Mouse (Mus musculus) neural tube, embryonic 15.5 days (tissue): ENCODE data around the gene Sh3d21. TPM values are rescaled to one million over a fixed set of nuclear protein-coding genes. Genes with fewer than 3 reads are reported as not detected.

Experiments used
- ATAC-seq: fragments of 200-750 bp; cut with Nextera tagmentation; 2 replicates; pipeline ENCODE4 v1.8.0; 2017; ENCODE audit warnings: mild to moderate bottlenecking, moderate TSS enrichment, moderate library complexity; ENCODE audit not compliant: low FRiP score
- H3K27ac ChIP-seq: fragments of 300-500 bp; sonication (generic); replicated peaks from 2 replicates; pipeline ENCODE4 v1.5.1; 2015; ENCODE audit warnings: mild to moderate bottlenecking, inconsistent platforms
- H3K27me3 ChIP-seq: fragments of 300-500 bp; sonication (generic); replicated peaks from 2 replicates; pipeline ENCODE4 v1.6.1; 2015; ENCODE audit warnings: inconsistent platforms
- H3K36me3 ChIP-seq: fragments of 300-500 bp; sonication (generic); 2 replicates; pipeline ENCODE4 v1.6.1; 2015; ENCODE audit warnings: inconsistent platforms
- H3K4me1 ChIP-seq: fragments of 300-500 bp; sonication (generic); 2 replicates; pipeline ENCODE4 v1.6.1; 2015; ENCODE audit warnings: inconsistent platforms
- H3K4me2 ChIP-seq: fragments of 300-500 bp; sonication (generic); 2 replicates; pipeline ENCODE4 v1.6.1; 2015; ENCODE audit warnings: inconsistent platforms, mild to moderate bottlenecking, moderate library complexity
- H3K4me3 ChIP-seq: fragments of 300-500 bp; sonication (generic); replicated peaks from 2 replicates; pipeline ENCODE4 v1.5.1; 2015; ENCODE audit warnings: mild to moderate bottlenecking, inconsistent platforms
- H3K9ac ChIP-seq: fragments of 300-500 bp; sonication (generic); replicated peaks from 2 replicates; pipeline ENCODE4 v1.6.1; 2015; ENCODE audit warnings: mild to moderate bottlenecking, inconsistent platforms
- H3K9me3 ChIP-seq: fragments of 300-500 bp; sonication (generic); replicated peaks from 2 replicates; pipeline ENCODE4 v1.6.1; 2016; ENCODE audit warnings: inconsistent platforms
- WGBS: fragments of 180-500 bp; shearing (Covaris S2); methylation state at CpG from one replicate; pipeline ENCODE4 v1.1.7; 2015; ENCODE audit warnings: mixed read lengths; 5-methylcytosine and 5-hydroxymethylcytosine counted together
- polyA plus RNA-seq: library from polyadenylated mRNA; unstranded; fragments of >200 nt; fragmentation: Nextera tagmentation; extraction: Ambion mirVana; gene quantifications from 2 replicates; pipeline ENCODE4 v1.2.1, GENCODE M21; 2015

The Sh3d21 gene
- polyA plus RNA-seq, 1 experiment from 2014 or later = 1.4 TPM

DNA sequence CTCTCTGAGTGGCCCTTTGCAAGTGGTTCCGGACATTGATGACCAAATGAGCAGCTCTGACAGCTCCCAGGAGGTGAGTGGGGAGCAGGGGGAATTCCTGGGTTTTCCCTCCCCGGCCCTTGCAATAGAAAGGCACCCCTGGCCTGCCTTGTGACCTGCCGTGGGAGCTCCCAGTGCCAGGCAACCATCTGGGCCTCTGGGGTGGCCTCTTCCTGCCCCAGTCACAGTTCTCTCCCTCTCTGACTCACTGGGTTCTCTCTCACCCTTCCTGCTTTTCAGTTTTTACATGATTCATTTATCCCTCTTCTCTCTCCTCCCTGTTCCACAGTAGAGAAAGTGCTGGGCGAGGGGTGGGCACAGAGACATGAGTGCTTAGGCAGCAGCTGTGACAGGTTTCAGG, 25.5 kb downstream of the Sh3d21 start:
- H3K36me3 ChIP-seq = peaks cover 67% of the 10 kb centered on the region
- ATAC-seq = no peak
- no peak overlapping the region for H3K4me3 ChIP-seq
- H3K9ac ChIP-seq = no peak overlapping the region
- H3K27me3 ChIP-seq = no peaks in the 10 kb centered on the region
- H3K4me2 ChIP-seq = no peak overlapping the region
- no peak overlapping the region for H3K27ac ChIP-seq
- peaks cover under 1% of the 10 kb centered on the region for H3K4me1 ChIP-seq
- WGBS = 83% methylated on average over 4 of the region's 4 CpGs
- H3K9me3 ChIP-seq = no peaks in the 10 kb centered on the region

DNA sequence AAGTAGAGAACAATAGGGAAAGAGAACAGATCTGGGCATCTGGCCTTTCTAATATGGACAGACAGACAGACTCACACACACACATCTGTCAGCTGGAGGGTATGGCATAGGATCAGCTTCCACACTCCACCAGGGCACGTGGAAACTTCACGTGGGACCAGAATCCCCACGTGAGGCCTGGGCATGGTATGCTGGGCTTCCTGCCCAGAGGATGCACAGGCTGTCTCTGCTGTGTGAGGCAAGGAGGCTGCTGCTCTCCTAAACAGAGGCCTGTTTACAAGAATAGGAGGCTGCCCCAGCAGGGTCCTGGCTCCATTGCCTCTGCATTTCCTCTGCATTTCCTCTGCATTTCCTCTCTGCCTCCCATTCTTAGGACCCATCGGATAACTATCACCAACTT, 28.7 kb downstream of the Sh3d21 start:
- Histone ChIP-seq H3K9me3 (no peaks in the 10 kb centered on the region), H3K27me3 (no peaks in the 10 kb centered on the region), H3K36me3 (peaks cover 63% of the 10 kb centered on the region), H3K4me2 (no peak overlapping the region), H3K27ac (no peak overlapping the region), H3K4me3 (no peak overlapping the region), H3K9ac (no peak overlapping the region), H3K4me1 (peaks cover 25% of the 10 kb centered on the region)
- ATAC-seq = no peak
- 91% methylated on average over 4 of the region's 4 CpGs for WGBS

DNA sequence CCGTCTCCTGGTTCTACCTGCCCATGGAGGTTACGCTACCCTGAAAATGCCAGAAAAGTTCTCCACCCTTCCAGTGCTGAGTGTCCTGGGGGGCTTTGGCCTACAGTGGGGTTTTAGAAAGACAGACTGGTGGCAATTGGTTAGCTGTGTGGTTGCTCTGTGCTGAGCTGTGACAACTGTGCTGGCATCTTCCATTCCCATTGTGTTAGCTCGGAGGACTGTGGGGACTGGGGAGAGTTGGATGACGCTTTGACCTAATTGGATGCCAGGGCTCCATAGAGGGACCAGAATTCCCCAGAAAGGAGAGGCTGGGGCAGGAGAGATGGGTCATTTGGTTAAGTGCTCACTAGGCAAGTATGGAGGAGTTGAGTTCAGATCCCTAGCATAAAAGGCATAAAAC, 29.1 kb downstream of the Sh3d21 start:
- peaks cover 63% of the 10 kb centered on the region for H3K36me3 ChIP-seq
- ATAC-seq = no peak
- no peaks in the 10 kb centered on the region for H3K9me3 ChIP-seq
- H3K4me2 ChIP-seq = no peak overlapping the region
- WGBS = 85% methylated on average over 4 of the region's 4 CpGs
- no peak overlapping the region for H3K27ac ChIP-seq
- H3K9ac ChIP-seq = no peak overlapping the region
- H3K4me3 ChIP-seq = no peak overlapping the region
- H3K27me3 ChIP-seq = no peaks in the 10 kb centered on the region
- H3K4me1 ChIP-seq = peaks cover 25% of the 10 kb centered on the region

DNA sequence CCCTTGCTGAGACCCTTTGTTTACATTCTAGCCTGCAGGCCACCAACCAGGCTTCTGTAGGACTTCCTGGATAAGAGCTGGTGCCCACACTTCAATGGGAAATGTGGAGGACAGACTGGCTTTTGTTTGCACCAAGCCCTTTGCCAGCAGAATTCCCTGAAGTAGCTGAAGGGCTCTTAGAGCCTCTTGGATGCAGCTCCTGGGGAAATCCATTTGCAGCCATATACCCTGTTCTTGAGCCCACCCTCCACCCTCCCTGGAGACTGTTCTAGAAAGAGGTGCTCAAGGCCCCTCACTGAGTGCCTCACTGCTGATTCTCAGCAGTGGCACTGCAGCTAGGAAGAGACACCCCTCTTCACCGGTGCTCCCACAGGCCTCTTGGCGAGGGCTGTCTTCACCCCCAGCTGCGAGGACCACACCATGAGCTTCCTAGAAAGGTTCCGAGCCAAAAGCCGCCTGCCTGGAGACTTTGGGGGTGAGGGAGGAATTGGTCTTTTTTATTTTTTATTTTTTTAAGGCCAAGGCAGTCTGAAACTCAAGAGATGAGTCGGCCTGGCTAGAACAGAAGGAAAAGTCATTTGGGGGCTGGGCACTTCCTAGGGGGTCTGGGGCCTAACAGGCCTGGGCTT, 30.5 kb downstream of the Sh3d21 start:
- ATAC-seq = no peak
- Histone ChIP-seq H3K36me3 (peaks cover 57% of the 10 kb centered on the region), H3K4me3 (no peak overlapping the region), H3K27ac (peak overlapping the region; percentile 69; the same call in 1 of the 2 replicates), H3K9ac (no peak overlapping the region), H3K9me3 (no peaks in the 10 kb centered on the region), H3K4me1 (peaks cover 25% of the 10 kb centered on the region), H3K27me3 (no peaks in the 10 kb centered on the region), H3K4me2 (no peak overlapping the region)
- 72% methylated on average over 6 of the region's 6 CpGs for WGBS

DNA sequence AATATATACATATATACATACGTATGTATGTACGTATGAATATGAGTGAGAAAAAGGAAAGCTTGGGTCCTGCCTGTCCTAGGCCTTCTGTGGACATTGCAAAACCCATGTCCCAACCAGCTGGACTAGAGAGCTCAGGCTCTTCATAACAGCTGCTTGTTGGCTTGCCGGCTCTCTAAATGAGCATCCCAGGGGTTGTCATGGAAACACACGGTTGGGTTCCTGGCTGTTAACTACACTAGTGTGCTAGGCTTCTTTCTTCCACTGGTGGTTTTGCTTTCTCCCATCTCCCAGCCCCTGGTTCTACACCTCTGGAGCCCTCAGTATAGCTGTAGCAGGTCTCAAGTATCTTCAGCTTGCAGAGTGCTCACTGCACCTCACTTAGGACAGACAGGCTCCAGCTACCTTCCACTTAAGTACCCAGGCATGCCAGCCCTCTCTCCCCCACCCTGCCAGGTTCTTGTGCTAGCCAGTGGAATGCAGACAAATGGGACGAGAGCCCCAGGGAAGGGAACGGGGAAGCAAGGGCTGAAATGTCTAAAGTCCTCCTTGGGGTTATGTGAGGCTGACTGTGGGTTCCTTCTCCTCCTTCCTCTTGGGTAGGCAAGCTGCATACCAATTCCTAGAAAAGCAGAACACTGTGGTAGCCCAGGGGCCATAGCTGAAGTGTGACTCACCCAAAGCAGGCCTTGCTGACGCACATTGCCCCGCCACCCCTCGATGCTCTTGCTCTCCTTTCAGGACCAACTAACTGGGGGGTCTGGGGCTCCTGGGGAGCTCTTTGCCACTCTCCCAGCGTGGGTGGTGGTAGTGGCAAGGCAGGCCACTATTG, 31.8 kb downstream of the Sh3d21 start:
- Histone ChIP-seq H3K4me3 (no peak overlapping the region), H3K9me3 (no peaks in the 10 kb centered on the region), H3K27me3 (no peaks in the 10 kb centered on the region), H3K36me3 (peaks cover 52% of the 10 kb centered on the region), H3K4me1 (peaks cover 25% of the 10 kb centered on the region), H3K27ac (peak overlapping the region; percentile 69), H3K9ac (no peak overlapping the region), H3K4me2 (no peak overlapping the region)
- ATAC-seq = peak; percentile 63
- WGBS = 51% methylated on average over 10 of the region's 10 CpGs

DNA sequence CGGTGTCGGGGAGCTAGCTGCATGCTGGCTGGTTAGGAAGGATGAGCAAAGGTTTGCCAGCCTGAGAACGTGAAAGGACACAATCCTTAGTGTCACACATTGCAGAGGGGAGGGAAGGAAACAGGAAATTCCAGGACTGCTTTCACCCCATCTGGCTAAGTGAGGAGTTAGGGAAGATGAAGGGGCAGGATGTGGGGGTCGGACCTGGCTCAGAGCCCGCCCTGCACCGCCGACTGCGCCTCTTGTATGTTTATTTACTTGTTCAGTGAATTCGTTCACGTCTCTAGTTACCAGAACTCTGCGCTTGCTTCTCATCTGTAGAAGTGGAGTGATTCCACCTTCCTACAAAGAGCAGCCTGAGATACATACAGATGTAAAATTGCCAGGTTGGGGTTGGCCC, 32.8 kb downstream of the Sh3d21 start:
- peaks cover 52% of the 10 kb centered on the region for H3K36me3 ChIP-seq
- no peak overlapping the region for H3K4me2 ChIP-seq
- H3K4me1 ChIP-seq = peaks cover 25% of the 10 kb centered on the region
- no peak overlapping the region for H3K4me3 ChIP-seq
- no peak for ATAC-seq
- peak overlapping the region; percentile 69 for H3K27ac ChIP-seq
- H3K9me3 ChIP-seq = no peaks in the 10 kb centered on the region
- no peaks in the 10 kb centered on the region for H3K27me3 ChIP-seq
- WGBS = 77% methylated on average over 11 of the region's 11 CpGs
- H3K9ac ChIP-seq = no peak overlapping the region

DNA sequence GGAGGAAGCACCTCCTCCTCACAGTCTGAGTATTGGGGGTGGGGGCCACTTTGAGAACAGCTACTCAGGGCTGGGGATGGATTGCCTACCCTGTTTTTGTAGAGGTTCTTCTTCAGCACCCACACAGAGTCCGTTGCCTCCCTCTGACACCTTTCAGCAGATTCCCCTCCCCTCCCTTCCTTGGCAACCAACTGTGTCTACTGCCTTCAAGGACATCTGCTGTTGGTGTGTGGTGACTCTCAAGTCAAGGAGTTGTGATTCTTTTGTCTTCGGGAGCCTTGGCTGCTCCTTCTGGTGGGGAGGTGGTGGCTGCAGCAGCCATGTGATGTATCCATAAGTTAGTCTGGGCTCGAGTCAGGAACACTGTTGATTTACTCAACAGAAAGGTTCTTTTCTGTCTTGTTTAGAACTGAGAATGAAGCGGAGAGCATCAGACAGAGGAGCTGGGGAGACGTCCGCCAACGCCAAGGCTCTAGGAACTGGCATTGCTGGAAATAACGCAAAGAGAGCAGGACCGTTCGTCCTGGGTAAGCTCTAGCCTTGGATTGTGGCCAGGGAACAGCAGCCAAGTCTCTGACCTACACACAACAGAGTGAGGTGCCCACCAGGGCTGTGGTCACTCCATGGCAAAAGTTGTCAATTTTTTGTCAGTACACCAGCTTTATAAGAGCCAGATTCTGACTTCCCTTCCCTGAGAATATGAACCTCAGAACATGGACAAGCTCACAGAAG, 39.8 kb downstream of the Sh3d21 start:
- ATAC-seq = no peak
- no peak overlapping the region for H3K9ac ChIP-seq
- no peaks in the 10 kb centered on the region for H3K9me3 ChIP-seq
- no peak overlapping the region; the same call in 1 of the 2 replicates for H3K27ac ChIP-seq
- H3K36me3 ChIP-seq = peaks cover 38% of the 10 kb centered on the region
- H3K4me2 ChIP-seq = no peak overlapping the region
- H3K27me3 ChIP-seq = no peaks in the 10 kb centered on the region
- H3K4me1 ChIP-seq = peaks cover 7% of the 10 kb centered on the region; the same call in 1 of the 2 replicates
- WGBS = 84% methylated on average over 10 of the region's 10 CpGs
- no peak overlapping the region for H3K4me3 ChIP-seq

DNA sequence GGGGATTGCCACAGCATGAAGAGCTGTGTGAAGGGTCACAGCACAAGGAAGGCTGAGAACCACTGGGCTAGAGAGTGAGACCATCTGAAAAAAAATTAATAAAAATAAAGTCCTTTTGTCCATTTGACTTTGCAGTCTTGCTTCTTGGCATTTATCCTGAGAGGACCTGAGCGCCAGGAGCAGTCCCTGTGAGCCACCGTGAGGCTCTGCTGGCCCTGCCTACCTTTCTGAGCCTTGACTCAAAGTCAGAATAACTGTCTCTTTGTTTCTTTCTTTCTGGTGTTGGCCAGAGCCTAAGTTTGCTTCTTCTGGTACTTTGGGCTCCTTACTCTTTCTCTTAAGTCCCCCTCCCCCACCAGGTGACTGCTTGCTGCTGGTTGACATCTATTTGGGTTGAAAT, 42.8 kb downstream of the Sh3d21 start:
- H3K9ac ChIP-seq = no peak overlapping the region
- H3K9me3 ChIP-seq = no peaks in the 10 kb centered on the region
- H3K27me3 ChIP-seq = no peaks in the 10 kb centered on the region
- H3K4me1 ChIP-seq = peaks cover 21% of the 10 kb centered on the region; the same call in 1 of the 2 replicates
- no peak overlapping the region for H3K4me2 ChIP-seq
- no peak overlapping the region for H3K4me3 ChIP-seq
- ATAC-seq = no peak
- peaks cover 23% of the 10 kb centered on the region for H3K36me3 ChIP-seq
- no peak overlapping the region for H3K27ac ChIP-seq
- 93% methylated on average over 2 of the region's 2 CpGs for WGBS

DNA sequence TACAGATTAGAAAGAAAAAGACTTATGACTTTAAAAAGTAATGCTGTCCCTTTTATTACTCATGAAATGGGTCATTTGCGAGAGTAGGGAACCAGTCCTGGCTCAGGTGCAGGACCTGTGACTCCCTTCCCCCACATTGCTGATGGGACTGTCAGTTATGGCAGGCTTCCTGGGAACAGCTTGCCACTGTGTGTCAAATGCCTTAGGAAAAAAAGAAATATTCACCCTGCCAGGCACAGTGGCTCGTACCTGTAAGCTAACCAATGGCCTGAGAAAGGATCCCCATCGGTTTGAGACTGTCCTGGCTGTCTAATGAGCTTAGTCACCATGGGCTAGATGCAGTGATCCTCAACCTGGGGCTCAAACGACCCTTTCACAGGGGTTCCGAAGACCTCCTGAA, 43.2 kb downstream of the Sh3d21 start:
- Histone ChIP-seq H3K36me3 (peaks cover 19% of the 10 kb centered on the region), H3K27me3 (no peaks in the 10 kb centered on the region), H3K27ac (no peak overlapping the region), H3K9ac (no peak overlapping the region), H3K9me3 (no peaks in the 10 kb centered on the region), H3K4me3 (no peak overlapping the region), H3K4me1 (peaks cover 25% of the 10 kb centered on the region; the same call in 1 of the 2 replicates), H3K4me2 (no peak overlapping the region)
- 83% methylated on average over 5 of the region's 5 CpGs for WGBS
- no peak for ATAC-seq

DNA sequence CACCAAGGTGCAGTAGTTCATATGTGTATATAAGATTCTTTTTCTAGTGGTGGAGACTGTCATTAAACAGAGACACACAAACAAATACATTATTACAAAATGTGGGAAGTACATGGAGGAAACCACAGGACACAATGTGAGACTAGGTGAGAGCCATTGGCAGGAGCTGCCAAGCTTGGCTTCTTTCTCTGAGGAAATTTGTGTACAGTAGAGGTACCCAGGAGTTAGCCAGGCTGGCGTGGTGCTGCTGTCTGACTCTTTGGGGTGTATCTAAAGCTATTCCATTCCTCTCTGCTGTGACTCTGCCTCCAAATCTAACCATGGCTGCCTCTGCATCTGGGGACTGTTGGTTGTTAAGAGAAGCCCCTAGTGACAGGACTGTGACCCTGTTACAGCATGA, 44.2 kb downstream of the Sh3d21 start:
- H3K27me3 ChIP-seq = no peaks in the 10 kb centered on the region
- ATAC-seq = no peak
- WGBS = 77% methylated on average over 1 of the region's 1 CpGs
- H3K4me2 ChIP-seq = no peak overlapping the region
- H3K36me3 ChIP-seq = peaks cover 9% of the 10 kb centered on the region
- no peak overlapping the region for H3K9ac ChIP-seq
- peaks cover 25% of the 10 kb centered on the region; the same call in 1 of the 2 replicates for H3K4me1 ChIP-seq
- no peaks in the 10 kb centered on the region for H3K9me3 ChIP-seq
- H3K4me3 ChIP-seq = no peak overlapping the region
- no peak overlapping the region for H3K27ac ChIP-seq

DNA sequence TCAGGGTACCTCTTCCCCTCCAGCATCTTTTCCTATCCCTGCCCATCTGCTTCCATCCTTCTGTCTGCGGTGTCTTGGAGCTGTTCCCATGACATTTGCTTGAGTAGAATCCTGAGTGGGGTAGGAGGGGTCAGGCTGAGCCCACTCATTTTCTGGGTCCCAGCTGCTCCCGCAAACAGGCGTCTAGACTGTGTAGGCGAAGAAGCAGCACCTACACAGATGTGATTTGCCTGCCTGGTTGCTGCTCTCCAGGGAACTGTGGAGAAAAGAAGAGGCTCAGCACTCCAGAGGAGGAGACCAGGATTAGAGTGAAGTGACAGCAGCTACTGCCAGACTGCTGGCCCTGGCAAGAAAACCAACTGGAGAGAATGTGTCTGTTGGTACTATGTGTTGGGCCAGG, 44.6 kb downstream of the Sh3d21 start:
- 60% methylated on average over 4 of the region's 4 CpGs for WGBS
- H3K4me1 ChIP-seq = peaks cover 28% of the 10 kb centered on the region
- no peak overlapping the region for H3K4me2 ChIP-seq
- no peak overlapping the region for H3K9ac ChIP-seq
- no peak overlapping the region for H3K4me3 ChIP-seq
- no peaks in the 10 kb centered on the region for H3K9me3 ChIP-seq
- no peak overlapping the region for H3K27ac ChIP-seq
- no peaks in the 10 kb centered on the region for H3K27me3 ChIP-seq
- ATAC-seq = no peak
- H3K36me3 ChIP-seq = peaks cover 8% of the 10 kb centered on the region
